Mouse (Mus musculus): ENCODE data around the gene Kcnk10. TPM values are rescaled to one million over a fixed set of nuclear protein-coding genes. Genes with fewer than 3 reads are reported as not detected.

Gene Kcnk10
- polyA plus RNA-seq, 1 experiment from 2014 or later, result 1.5 TPM

- Histone ChIP-seq H3K4me3 (ENCODE audit: low read depth, low read length) (no peak overlapping the region), H3K36me3 (ENCODE audit: control insufficient read depth, insufficient read depth, low read length) (no peaks in the 10 kb centered on the region), H3K4me1 (ENCODE audit: control insufficient read depth, insufficient read depth, low read length) (no peaks in the 10 kb centered on the region), H3K27me3 (ENCODE audit: control insufficient read depth, insufficient read depth, low read length) (no peaks in the 10 kb centered on the region), H3K4me2 (replicated peaks; ENCODE audit: low read depth, low read length) (no peak overlapping the region), H3K9ac (replicated peaks; ENCODE audit: low read depth, low read length) (no peak overlapping the region), H3K27ac (ENCODE audit: low read length) (no peak overlapping the region), H3K9me3 (ENCODE audit: control insufficient read depth, low read depth, low read length) (no peaks in the 10 kb centered on the region)
- WGBS, result 74% methylated on average over 5 of the region's 5 CpGs
- no peak for ATAC-seq (ENCODE audit: insufficient number of reproducible peaks, insufficient read depth, low FRiP score, low read depth)
Observed at GRCm38 (mm10) chr12:98606595-98607290, 28.6 kb upstream of the Kcnk10 start.

GRCm38 (mm10) chr12:98605264-98605663 is 27.2 kb upstream of the Kcnk10 start:
- Histone ChIP-seq H3K27ac (ENCODE audit: low read length) (no peak overlapping the region), H3K4me3 (ENCODE audit: low read depth, low read length) (no peak overlapping the region), H3K36me3 (ENCODE audit: control insufficient read depth, insufficient read depth, low read length) (no peaks in the 10 kb centered on the region), H3K9ac (replicated peaks; ENCODE audit: low read depth, low read length) (no peak overlapping the region), H3K4me1 (ENCODE audit: control insufficient read depth, insufficient read depth, low read length) (no peaks in the 10 kb centered on the region), H3K27me3 (ENCODE audit: control insufficient read depth, insufficient read depth, low read length) (no peaks in the 10 kb centered on the region), H3K9me3 (ENCODE audit: control insufficient read depth, low read depth, low read length) (no peaks in the 10 kb centered on the region), H3K4me2 (replicated peaks; ENCODE audit: low read depth, low read length) (no peak overlapping the region)
- ATAC-seq (ENCODE audit: insufficient number of reproducible peaks, insufficient read depth, low FRiP score, low read depth), result no peak
- 70% methylated on average over 1 of the region's 1 CpGs for WGBS

- Histone ChIP-seq H3K9ac (replicated peaks; ENCODE audit: low read depth, low read length) (no peak overlapping the region), H3K36me3 (ENCODE audit: control insufficient read depth, insufficient read depth, low read length) (no peaks in the 10 kb centered on the region), H3K4me2 (replicated peaks; ENCODE audit: low read depth, low read length) (no peak overlapping the region), H3K27me3 (ENCODE audit: control insufficient read depth, insufficient read depth, low read length) (no peaks in the 10 kb centered on the region), H3K27ac (ENCODE audit: low read length) (no peak overlapping the region), H3K9me3 (ENCODE audit: control insufficient read depth, low read depth, low read length) (peaks cover 4% of the 10 kb centered on the region; the same call in 1 of the 2 replicates), H3K4me1 (ENCODE audit: control insufficient read depth, insufficient read depth, low read length) (no peaks in the 10 kb centered on the region), H3K4me3 (ENCODE audit: low read depth, low read length) (no peak overlapping the region)
- 30% methylated on average over 6 of the region's 6 CpGs for WGBS
- no peak for ATAC-seq (ENCODE audit: insufficient number of reproducible peaks, insufficient read depth, low FRiP score, low read depth)
Observed at GRCm38 (mm10) chr12:98602114-98602513, 24.0 kb upstream of the Kcnk10 start.

GRCm38 (mm10) chr12:98600861-98601260 is 22.8 kb upstream of the Kcnk10 start:
- WGBS, result 83% methylated on average over 5 of the region's 5 CpGs
- Histone ChIP-seq H3K4me1 (ENCODE audit: control insufficient read depth, insufficient read depth, low read length) (no peaks in the 10 kb centered on the region), H3K27me3 (ENCODE audit: control insufficient read depth, insufficient read depth, low read length) (no peaks in the 10 kb centered on the region), H3K4me2 (replicated peaks; ENCODE audit: low read depth, low read length) (no peak overlapping the region), H3K27ac (ENCODE audit: low read length) (no peak overlapping the region), H3K9ac (replicated peaks; ENCODE audit: low read depth, low read length) (no peak overlapping the region), H3K4me3 (ENCODE audit: low read depth, low read length) (no peak overlapping the region), H3K9me3 (ENCODE audit: control insufficient read depth, low read depth, low read length) (peaks cover 4% of the 10 kb centered on the region; the same call in 1 of the 2 replicates), H3K36me3 (ENCODE audit: control insufficient read depth, insufficient read depth, low read length) (no peaks in the 10 kb centered on the region)
- no peak for ATAC-seq (ENCODE audit: insufficient number of reproducible peaks, insufficient read depth, low FRiP score, low read depth)

- Histone ChIP-seq H3K4me1 (ENCODE audit: control insufficient read depth, insufficient read depth, low read length) (no peaks in the 10 kb centered on the region), H3K36me3 (ENCODE audit: control insufficient read depth, insufficient read depth, low read length) (no peaks in the 10 kb centered on the region), H3K4me3 (ENCODE audit: low read depth, low read length) (no peak overlapping the region), H3K9me3 (ENCODE audit: control insufficient read depth, low read depth, low read length) (no peaks in the 10 kb centered on the region), H3K27ac (ENCODE audit: low read length) (no peak overlapping the region), H3K27me3 (ENCODE audit: control insufficient read depth, insufficient read depth, low read length) (no peaks in the 10 kb centered on the region), H3K9ac (replicated peaks; ENCODE audit: low read depth, low read length) (no peak overlapping the region), H3K4me2 (replicated peaks; ENCODE audit: low read depth, low read length) (no peak overlapping the region)
- ATAC-seq (ENCODE audit: insufficient number of reproducible peaks, insufficient read depth, low FRiP score, low read depth), result no peak
- 85% methylated on average over 2 of the region's 2 CpGs for WGBS
Observed at GRCm38 (mm10) chr12:98591016-98591415, 12.9 kb upstream of the Kcnk10 start.

- Histone ChIP-seq H3K4me1 (ENCODE audit: control insufficient read depth, insufficient read depth, low read length) (no peaks in the 10 kb centered on the region), H3K27ac (ENCODE audit: low read length) (no peak overlapping the region), H3K27me3 (ENCODE audit: control insufficient read depth, insufficient read depth, low read length) (no peaks in the 10 kb centered on the region), H3K36me3 (ENCODE audit: control insufficient read depth, insufficient read depth, low read length) (no peaks in the 10 kb centered on the region), H3K9ac (replicated peaks; ENCODE audit: low read depth, low read length) (no peak overlapping the region), H3K9me3 (ENCODE audit: control insufficient read depth, low read depth, low read length) (no peaks in the 10 kb centered on the region), H3K4me3 (ENCODE audit: low read depth, low read length) (no peak overlapping the region), H3K4me2 (replicated peaks; ENCODE audit: low read depth, low read length) (no peak overlapping the region)
- no peak for ATAC-seq (ENCODE audit: insufficient number of reproducible peaks, insufficient read depth, low FRiP score, low read depth)
- 62% methylated on average over 6 of the region's 6 CpGs for WGBS
Observed at GRCm38 (mm10) chr12:98588573-98588972, 10.5 kb upstream of the Kcnk10 start.

- Histone ChIP-seq H3K9me3 (ENCODE audit: control insufficient read depth, low read depth, low read length) (no peaks in the 10 kb centered on the region), H3K9ac (replicated peaks; ENCODE audit: low read depth, low read length) (no peak overlapping the region), H3K4me2 (replicated peaks; ENCODE audit: low read depth, low read length) (no peak overlapping the region), H3K27me3 (ENCODE audit: control insufficient read depth, insufficient read depth, low read length) (no peaks in the 10 kb centered on the region), H3K36me3 (ENCODE audit: control insufficient read depth, insufficient read depth, low read length) (no peaks in the 10 kb centered on the region), H3K27ac (ENCODE audit: low read length) (no peak overlapping the region), H3K4me1 (ENCODE audit: control insufficient read depth, insufficient read depth, low read length) (no peaks in the 10 kb centered on the region), H3K4me3 (ENCODE audit: low read depth, low read length) (no peak overlapping the region)
- 40% methylated on average over 3 of the region's 3 CpGs for WGBS
- no peak for ATAC-seq (ENCODE audit: insufficient number of reproducible peaks, insufficient read depth, low FRiP score, low read depth)
Observed at GRCm38 (mm10) chr12:98585302-98585701, 7.2 kb upstream of the Kcnk10 start.

GRCm38 (mm10) chr12:98575942-98576550 is 2.1 kb downstream of the Kcnk10 start:
- no peak for ATAC-seq (ENCODE audit: insufficient number of reproducible peaks, insufficient read depth, low FRiP score, low read depth)
- no peak overlapping the region for H3K9ac ChIP-seq (replicated peaks; ENCODE audit: low read depth, low read length)
- no peaks in the 10 kb centered on the region for H3K9me3 ChIP-seq (ENCODE audit: control insufficient read depth, low read depth, low read length)
- H3K4me1 ChIP-seq (ENCODE audit: control insufficient read depth, insufficient read depth, low read length), result no peaks in the 10 kb centered on the region
- no peak overlapping the region for H3K4me3 ChIP-seq (ENCODE audit: low read depth, low read length)
- H3K27me3 ChIP-seq (ENCODE audit: control insufficient read depth, insufficient read depth, low read length), result peaks cover 43% of the 10 kb centered on the region
- H3K36me3 ChIP-seq (ENCODE audit: control insufficient read depth, insufficient read depth, low read length), result no peaks in the 10 kb centered on the region
- H3K4me2 ChIP-seq (replicated peaks; ENCODE audit: low read depth, low read length), result no peak overlapping the region
- H3K27ac ChIP-seq (ENCODE audit: low read length), result no peak overlapping the region
- WGBS, result 71% methylated on average over 8 of the region's 8 CpGs

Measured in stomach, embryonic 14.5 days (tissue).